ENCODE assay signal across 10 mouse cellular contexts in the genomic region with DNA sequence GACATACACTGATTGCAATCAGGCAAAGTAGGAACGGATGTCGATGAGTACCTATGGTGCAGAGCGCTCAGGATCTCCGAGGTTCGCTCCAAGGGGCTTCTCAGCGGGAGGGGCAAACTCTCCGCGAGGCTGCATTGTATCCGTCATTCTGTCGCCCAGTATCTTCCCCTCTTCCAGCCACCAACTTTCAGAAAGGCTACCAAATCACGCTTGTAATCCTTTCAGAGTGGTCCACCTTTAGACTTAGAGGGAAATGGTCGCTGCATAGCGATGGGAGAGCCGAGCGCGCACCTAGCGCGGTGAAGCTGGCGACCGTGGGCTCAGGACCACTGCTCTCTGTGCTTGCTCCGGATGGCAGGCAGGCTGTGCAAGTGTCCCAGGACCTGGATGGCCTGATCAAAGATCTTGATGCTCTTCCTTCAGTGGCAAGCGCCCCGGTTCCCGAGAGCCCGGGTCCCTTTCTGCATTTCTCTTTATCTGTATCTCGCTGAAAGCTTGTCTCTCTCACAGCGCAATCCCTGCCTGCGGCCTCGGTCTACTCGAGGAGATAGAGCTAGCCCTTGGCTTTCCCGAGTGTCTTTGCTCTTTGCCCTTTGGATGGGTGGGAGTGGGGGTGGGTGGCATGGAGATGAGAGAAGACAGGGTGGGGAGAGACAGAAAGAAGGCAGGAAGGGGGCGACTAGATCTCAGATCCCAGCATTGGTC. TPM values are rescaled to one million over a fixed set of nuclear protein-coding genes. Genes with fewer than 3 reads are reported as not detected.
DNase-seq lines count a peak whose midpoint lies in the region; ATAC-seq and TF ChIP-seq lines count a peak whose summit lies in the region.
"Had no signal": no experiment of that assay in that cellular context is flagged by ENCODE, and none has a peak within 500 bp of the region (broad histone marks: within the 10 kb centered on the region; RNA-seq: fewer than 3 reads in every experiment).

No protein-coding gene starts in this region.

- H3K36me3 ChIP-seq in heart, embryonic 13.5 days: no peaks in the 10 kb centered on the region
- no peaks in the 10 kb centered on the region for H3K36me3 ChIP-seq in forebrain, embryonic 13.5 days (ENCODE audit: poor library complexity, severe bottlenecking)
- no peaks in the 10 kb centered on the region for H3K36me3 ChIP-seq in liver, embryonic 14.5 days (replicated peaks; ENCODE audit: control insufficient read depth, insufficient read depth, low read depth)
- no peaks in the 10 kb centered on the region for H3K36me3 ChIP-seq in stomach, embryonic 16.5 days (ENCODE audit: control insufficient read depth, insufficient read depth, low read length)

- no peak for DNase-seq in heart, postnatal 14 days
- DNase-seq in brain, embryonic 14.5 days (ENCODE audit: low read depth): peak; percentile 66
- DNase-seq in liver, embryonic 14.5 days (ENCODE audit: low read depth in 3 of 3, low spot score in 3 of 3): no peak
- no peak for DNase-seq in MN1 (ENCODE audit: low spot score)
- DNase-seq in spleen, postnatal 10 days (ENCODE audit: low spot score in 2 of 2): no peak

- no peak for TF ChIP-seq POLR2A in brain, embryonic 14.5 days (IDR thresholded peaks at IDR 0.05; ENCODE audit: borderline replicate concordance, extremely low read depth, insufficient read depth, insufficient read length, poor library complexity, severe bottlenecking)

- intact Hi-C loops in heart, postnatal 14 days (cut with DNase I): no loop called here

- peaks cover 71% of the 10 kb centered on the region for H3K27me3 ChIP-seq in heart, embryonic 13.5 days (replicated peaks)
- H3K27me3 ChIP-seq in forebrain, embryonic 13.5 days: peaks cover 12% of the 10 kb centered on the region
- peaks cover 11% of the 10 kb centered on the region for H3K27me3 ChIP-seq in liver, embryonic 14.5 days (ENCODE audit: control insufficient read depth, insufficient read depth, low read length)
- H3K27me3 ChIP-seq in stomach, embryonic 16.5 days (ENCODE audit: control insufficient read depth, insufficient read depth, low read length): peaks cover 24% of the 10 kb centered on the region; the same call in 1 of the 2 replicates

- H3K4me1 ChIP-seq in heart, embryonic 13.5 days: peaks cover 11% of the 10 kb centered on the region
- H3K4me1 ChIP-seq in forebrain, embryonic 13.5 days: peaks cover 23% of the 10 kb centered on the region
- no peaks in the 10 kb centered on the region for H3K4me1 ChIP-seq in liver, embryonic 14.5 days (replicated peaks; ENCODE audit: control insufficient read depth in 2 of 2, insufficient read depth in 2 of 2, low read length in 1 of 2)
- no peaks in the 10 kb centered on the region for H3K4me1 ChIP-seq in stomach, embryonic 16.5 days (ENCODE audit: control insufficient read depth, insufficient read depth, low read length)

- ATAC-seq in heart, embryonic 13.5 days (ENCODE audit: extremely low read depth, insufficient number of reproducible peaks, low FRiP score, low TSS enrichment): no peak
- ATAC-seq in forebrain, embryonic 13.5 days: peak; percentile 42
- ATAC-seq in liver, embryonic 14.5 days (ENCODE audit: insufficient read depth): no peak
- ATAC-seq in stomach, embryonic 16.5 days (ENCODE audit: insufficient read depth, low FRiP score): no peak

- H3K9me3 ChIP-seq in heart, embryonic 13.5 days: no peaks in the 10 kb centered on the region
- no peaks in the 10 kb centered on the region for H3K9me3 ChIP-seq in forebrain, embryonic 13.5 days (replicated peaks)
- no peaks in the 10 kb centered on the region for H3K9me3 ChIP-seq in liver, embryonic 14.5 days (ENCODE audit: control insufficient read depth, low read length)
- no peaks in the 10 kb centered on the region for H3K9me3 ChIP-seq in stomach, embryonic 16.5 days (replicated peaks; ENCODE audit: control insufficient read depth, low read length)

- peak overlapping the region; percentile 95 for H3K4me2 ChIP-seq in heart, embryonic 13.5 days
- peak overlapping the region; percentile 85 for H3K4me2 ChIP-seq in forebrain, embryonic 13.5 days
- peak overlapping the region; percentile 48 for H3K4me2 ChIP-seq in liver, embryonic 14.5 days (ENCODE audit: low read depth)
- peak overlapping the region; percentile 66 for H3K4me2 ChIP-seq in stomach, embryonic 16.5 days (ENCODE audit: low read depth, low read length)

- H3K27ac ChIP-seq in heart, embryonic 13.5 days (replicated peaks): no peak overlapping the region
- peak overlapping the region; percentile 31 for H3K27ac ChIP-seq in forebrain, embryonic 13.5 days
- H3K27ac ChIP-seq in liver, embryonic 14.5 days: no peak overlapping the region
- H3K27ac ChIP-seq in stomach, embryonic 16.5 days (ENCODE audit: low read length): no peak overlapping the region

- H3K9ac ChIP-seq in heart, embryonic 13.5 days: peak overlapping the region; percentile 71
- H3K9ac ChIP-seq in forebrain, embryonic 13.5 days: peak overlapping the region; percentile 70
- no peak overlapping the region for H3K9ac ChIP-seq in liver, embryonic 14.5 days (replicated peaks)
- H3K9ac ChIP-seq in stomach, embryonic 16.5 days (ENCODE audit: low read length): peak overlapping the region; percentile 44

- no peak for TF ChIP-seq EP300 in liver, embryonic 14.5 days (IDR thresholded peaks at IDR 0.05; ENCODE audit: low read depth)

- 2% methylated on average over 31 of the region's 32 CpGs for WGBS in heart, embryonic 13.5 days
- under 1% methylated on average over 31 of the region's 32 CpGs for WGBS in forebrain, embryonic 13.5 days
- 3% methylated on average over 32 of the region's 32 CpGs for WGBS in liver, embryonic 14.5 days (ENCODE audit: insufficient replicate concordance)
- WGBS in stomach, embryonic 16.5 days: 1% methylated on average over 32 of the region's 32 CpGs

- no peak for TF ChIP-seq CTCF in brain, embryonic 14.5 days (IDR thresholded peaks at IDR 0.05; ENCODE audit: borderline replicate concordance, extremely low read depth, insufficient read depth, insufficient read length)
- no peak for TF ChIP-seq CTCF in liver, embryonic 14.5 days (IDR thresholded peaks at IDR 0.05; ENCODE audit: low read depth)

- peak overlapping the region; percentile 63 for H3K4me3 ChIP-seq in heart, embryonic 13.5 days
- H3K4me3 ChIP-seq in forebrain, embryonic 13.5 days: peak overlapping the region; percentile 67
- no peak overlapping the region for H3K4me3 ChIP-seq in liver, embryonic 14.5 days (ENCODE audit: insufficient read depth in 1 of 2, low read depth in 2 of 2, low read length in 2 of 2)
- H3K4me3 ChIP-seq in stomach, embryonic 16.5 days (replicated peaks; ENCODE audit: low read length): peak overlapping the region; percentile 55

RNA-seq across cellular contexts. Expression of a gene that starts 1.0 kb away (rescaled TPM):
- polyA plus RNA-seq in heart, embryonic 13.5 days (2015; fragmentation: Nextera tagmentation; extraction: Ambion mirVana): 0.27 and 0.28 TPM in 2 replicates
- not detected for total RNA-seq in heart, postnatal 14 days (2021)
- polyA plus RNA-seq in brain, embryonic 14.5 days (2012; rRNA removed): 7.7 and 16.6 TPM in 2 replicates
- 5.0 and 8.2 TPM in 2 replicates for polyA plus RNA-seq in forebrain, embryonic 13.5 days (2015; fragmentation: Nextera tagmentation; extraction: Ambion mirVana)
- polyA plus RNA-seq in liver, embryonic 14.5 days (2012; rRNA removed): 0.01 TPM in 1 of 2 replicates, not detected in the other
- polyA plus RNA-seq in liver, embryonic 14.5 days (2014; fragmentation: Nextera tagmentation; extraction: Ambion mirVana): not detected in 2 replicates
- polyA plus RNA-seq in stomach, embryonic 16.5 days (2015; fragmentation: Nextera tagmentation; extraction: Ambion mirVana): 2.5 and 3.3 TPM in 2 replicates
- total RNA-seq: hematopoietic stem cell, adult 5-6 weeks had no signal
- polyA plus RNA-seq: spleen, adult 2 months had no signal

Comparison
In these comparisons a context has a peak if more than half of its experiments do, and no peak if none do; other contexts are left out.
1. H3K4me3 ChIP-seq: peak in heart, embryonic 13.5 days (single experiment), forebrain, embryonic 13.5 days (single experiment) and stomach, embryonic 16.5 days (single experiment); none in liver, embryonic 14.5 days (0 of 2).
2. Peak in every context shown above with its lines, with median percentiles within 50 percentile points of each other: H3K4me2 ChIP-seq.